Mouse (Mus musculus) spleen, adult 2 months (tissue): ENCODE data around the gene Trabd2b. TPM values are rescaled to one million over a fixed set of nuclear protein-coding genes. Genes with fewer than 3 reads are reported as not detected.

Experiments
- DNase-seq, 2 experiments: peaks; one replicate each; pipeline versions ENCODE4 v3.0.0 to v3.0.0-alpha.2; 2012 to 2021; ENCODE audit warnings: low spot score in 2 of 2, low read depth in 1 of 2
- H3K27ac ChIP-seq: fragments of 200-500 bp; 2 replicates; pipeline ENCODE4 v1.5.1; 2012; ENCODE audit warnings: low read length, inconsistent platforms; ENCODE audit not compliant: insufficient read depth
- H3K27me3 ChIP-seq: fragments of 200-500 bp; 2 replicates; pipeline ENCODE4 v1.6.1; 2012; ENCODE audit warnings: mild to moderate bottlenecking, moderate library complexity, low read length, inconsistent platforms; ENCODE audit not compliant: control insufficient read depth, insufficient read depth
- H3K36me3 ChIP-seq: fragments of 200-500 bp; 2 replicates; pipeline ENCODE4 v1.6.1; 2012; ENCODE audit warnings: mild to moderate bottlenecking, low read length, inconsistent platforms; ENCODE audit not compliant: control insufficient read depth, insufficient read depth
- H3K4me1 ChIP-seq: fragments of 200-500 bp; 2 replicates; pipeline ENCODE4 v1.6.1; 2011; ENCODE audit warnings: inconsistent platforms; ENCODE audit not compliant: control insufficient read depth, insufficient read depth, insufficient read length
- H3K4me3 ChIP-seq: fragments of 200-500 bp; 2 replicates; pipeline ENCODE4 v1.5.1; 2011; ENCODE audit warnings: mild to moderate bottlenecking, inconsistent platforms; ENCODE audit not compliant: insufficient read depth, insufficient read length; ENCODE audit errors: extremely low read depth
- CTCF ChIP-seq: fragments of 200-500 bp; IDR thresholded peaks from 2 replicates; pipeline ENCODE4 v1.5.1; 2011; ENCODE audit warnings: mild to moderate bottlenecking, inconsistent platforms; ENCODE audit not compliant: insufficient read depth, insufficient read length, insufficient replicate concordance; ENCODE audit errors: extremely low read depth
- POLR2A ChIP-seq: fragments of 200-500 bp; IDR thresholded peaks from 2 replicates; pipeline ENCODE4 v1.6.1; 2011; ENCODE audit warnings: low read depth, low read length, inconsistent platforms
- WGBS: fragments of 180-500 bp; shearing (Covaris S2); methylation state at CpG from one replicate; pipeline ENCODE4 v1.1.7; 2018; 5-methylcytosine and 5-hydroxymethylcytosine counted together
- polyA plus RNA-seq: library from polyadenylated mRNA; depleted of rRNA; stranded (reverse); fragments of >200 nt; gene quantifications from 2 replicates; pipeline ENCODE4 v1.2.3, GENCODE M21; 2012

The Trabd2b gene
- polyA plus RNA-seq, 1 experiment, result 0.42 TPM

DNA sequence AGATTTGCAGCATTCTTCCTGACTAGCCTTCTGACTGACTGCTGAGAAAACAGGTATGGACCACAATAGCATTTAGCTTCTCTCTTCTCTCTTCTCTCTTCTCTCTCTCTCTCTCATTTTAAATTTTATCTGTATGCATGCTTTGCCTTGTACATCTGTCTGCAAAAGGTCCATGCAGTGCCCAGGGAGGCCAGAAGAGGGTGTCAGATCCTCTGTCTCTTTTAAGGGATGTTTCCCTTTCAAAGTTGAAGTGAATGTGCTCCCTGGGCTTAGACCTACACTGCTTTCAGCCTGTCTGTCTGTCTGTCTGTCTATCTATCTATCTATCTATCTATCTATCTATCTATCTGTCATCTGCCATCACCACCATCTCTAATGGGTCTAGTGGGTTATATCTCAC lies 8.9 kb upstream of the Trabd2b start:
- TF ChIP-seq CTCF (no peak), POLR2A (no peak)
- DNase-seq, result no peak
- H3K27me3 ChIP-seq, result no peaks in the 10 kb centered on the region
- H3K4me3 ChIP-seq, result no peak overlapping the region
- no peaks in the 10 kb centered on the region for H3K36me3 ChIP-seq
- H3K4me1 ChIP-seq, result no peaks in the 10 kb centered on the region
- H3K27ac ChIP-seq, result no peak overlapping the region

DNA sequence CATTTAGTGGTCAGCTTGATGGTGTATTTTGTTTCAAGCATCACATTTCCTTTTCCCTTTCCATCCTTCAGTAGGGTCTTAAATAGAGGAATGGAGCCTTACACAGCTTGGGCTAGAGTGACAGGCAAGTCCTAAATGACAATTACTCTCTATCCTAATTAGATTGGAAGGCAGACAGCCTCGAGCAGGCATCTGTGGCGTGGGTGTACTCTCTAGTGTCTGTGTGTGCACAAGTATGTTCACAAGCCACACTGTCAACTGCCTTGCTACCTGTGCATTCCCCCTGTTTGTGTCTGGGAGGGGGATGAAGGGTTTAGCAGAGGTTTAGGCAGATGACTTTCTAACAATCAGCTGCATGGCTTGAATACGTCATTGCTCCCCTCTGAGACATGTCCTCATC lies 6.7 kb upstream of the Trabd2b start:
- Histone ChIP-seq H3K4me3 (no peak overlapping the region), H3K4me1 (no peaks in the 10 kb centered on the region), H3K36me3 (no peaks in the 10 kb centered on the region), H3K27ac (no peak overlapping the region), H3K27me3 (no peaks in the 10 kb centered on the region)
- DNase-seq, result no peak
- no peak for TF ChIP-seq POLR2A
- TF ChIP-seq CTCF, result no peak
- WGBS, result 66% methylated on average over 3 of the region's 3 CpGs

DNA sequence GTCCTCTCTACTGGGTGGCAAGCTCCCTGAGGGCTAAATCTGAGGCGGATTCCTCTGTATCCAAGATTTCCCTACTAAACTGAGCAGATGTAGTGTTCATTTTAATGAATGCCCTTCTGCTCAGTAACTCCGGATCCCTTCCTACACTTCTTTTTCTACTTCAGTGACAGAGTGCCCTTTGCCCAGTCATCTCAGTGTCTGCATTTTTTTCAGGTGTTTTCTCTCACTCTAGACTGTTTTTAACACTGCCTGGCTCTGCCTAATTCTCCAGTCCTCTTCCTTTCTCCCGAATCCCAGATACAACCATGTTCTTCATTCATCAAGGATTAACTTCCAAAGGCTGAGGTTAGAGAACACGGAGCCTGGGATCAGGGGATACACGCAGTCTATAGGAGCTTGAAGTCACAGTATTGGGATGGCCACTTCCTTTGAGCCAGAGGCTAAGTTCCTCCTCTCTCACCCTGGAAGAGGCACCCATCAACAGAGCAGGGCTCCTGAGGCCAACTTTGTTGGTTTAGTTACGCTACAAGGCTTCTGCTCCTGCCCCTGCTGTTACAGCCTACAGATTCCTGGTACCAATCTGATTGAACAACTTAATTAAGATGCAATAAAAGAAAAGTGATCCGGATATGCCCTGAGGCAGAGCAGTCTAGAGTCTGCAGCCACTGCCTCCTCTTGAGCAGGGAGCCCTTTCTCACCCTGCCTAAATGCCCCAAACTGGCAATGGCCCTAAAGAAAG lies 4.4 kb upstream of the Trabd2b start:
- WGBS, result 77% methylated on average over 7 of the region's 7 CpGs
- no peaks in the 10 kb centered on the region; the same call in 1 of the 2 replicates for H3K4me1 ChIP-seq
- TF ChIP-seq POLR2A, result no peak
- no peaks in the 10 kb centered on the region for H3K36me3 ChIP-seq
- H3K27me3 ChIP-seq, result peaks cover 11% of the 10 kb centered on the region
- no peak for DNase-seq
- H3K27ac ChIP-seq, result no peak overlapping the region
- H3K4me3 ChIP-seq, result no peak overlapping the region

DNA sequence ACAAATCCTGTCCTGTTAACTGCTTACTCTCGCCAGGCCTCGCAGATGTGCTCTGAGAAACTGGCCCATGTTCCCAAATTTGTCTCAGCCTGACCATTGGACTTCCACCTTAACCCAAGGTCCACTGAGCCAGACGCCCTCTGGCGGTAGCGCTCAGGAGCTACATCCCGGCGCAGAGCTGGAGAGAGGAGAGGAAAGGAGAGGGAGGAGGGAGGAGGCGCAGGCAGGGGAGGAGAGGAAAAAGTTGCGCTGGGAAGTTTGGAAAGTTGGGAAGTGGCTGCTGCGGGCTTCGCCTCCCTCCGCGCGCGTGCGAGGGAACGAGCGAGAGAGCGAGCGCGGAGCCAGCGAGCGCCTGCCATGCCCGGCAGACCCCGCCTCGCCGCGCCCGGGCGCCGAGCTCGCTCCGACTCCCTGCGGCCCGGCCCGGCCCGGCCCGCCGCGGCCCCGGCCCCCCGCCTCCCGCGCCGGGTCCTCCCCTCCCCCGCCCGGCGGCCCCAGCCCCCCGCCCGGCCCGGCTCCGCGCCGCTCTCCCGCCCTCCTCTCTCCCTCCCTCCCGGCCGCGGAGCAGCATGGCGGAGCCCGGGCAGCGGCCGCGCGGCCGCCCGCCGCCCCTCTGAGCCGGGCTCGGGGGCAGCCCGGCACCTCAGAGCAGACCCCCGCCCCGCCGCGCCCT lies 706 bp upstream of the Trabd2b start:
- WGBS, result under 1% methylated on average over 21 of the region's 74 CpGs
- H3K4me3 ChIP-seq, result peak overlapping the region; percentile 32; the same call in 1 of the 2 replicates
- no peaks in the 10 kb centered on the region; the same call in 1 of the 2 replicates for H3K4me1 ChIP-seq
- peaks cover 11% of the 10 kb centered on the region for H3K27me3 ChIP-seq
- peak in 1 of 2 experiments; percentile 49 for DNase-seq
- no peak for TF ChIP-seq POLR2A
- TF ChIP-seq CTCF, result peak; percentile 64; the same call in 1 of the 2 replicates
- H3K36me3 ChIP-seq, result no peaks in the 10 kb centered on the region
- no peak overlapping the region for H3K27ac ChIP-seq

DNA sequence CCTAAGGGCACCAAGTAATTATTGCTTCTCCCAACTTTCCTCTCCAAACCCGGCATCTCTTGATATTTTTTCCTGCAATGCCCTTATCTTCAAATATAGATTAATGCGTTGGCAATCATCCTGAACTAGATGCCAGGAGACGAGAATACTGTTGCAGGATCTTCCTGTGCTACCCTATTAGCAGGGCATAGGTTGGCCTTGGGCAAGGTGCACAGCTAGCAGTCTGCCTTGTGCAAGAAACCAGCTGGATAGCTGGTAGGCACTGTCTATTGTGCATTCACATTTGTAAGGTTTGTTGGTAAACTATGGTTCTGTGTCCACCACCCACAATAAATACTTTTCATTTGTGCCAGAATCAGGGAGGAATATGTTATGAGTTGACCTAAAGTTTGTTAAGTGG lies 992 bp downstream of the Trabd2b start:
- no peak for TF ChIP-seq POLR2A
- no peak for TF ChIP-seq CTCF
- Histone ChIP-seq H3K4me1 (no peaks in the 10 kb centered on the region; the same call in 1 of the 2 replicates), H3K27me3 (peaks cover 11% of the 10 kb centered on the region), H3K36me3 (no peaks in the 10 kb centered on the region), H3K4me3 (no peak overlapping the region), H3K27ac (no peak overlapping the region)
- DNase-seq, result no peak
- WGBS, result 67% methylated on average over 3 of the region's 3 CpGs

DNA sequence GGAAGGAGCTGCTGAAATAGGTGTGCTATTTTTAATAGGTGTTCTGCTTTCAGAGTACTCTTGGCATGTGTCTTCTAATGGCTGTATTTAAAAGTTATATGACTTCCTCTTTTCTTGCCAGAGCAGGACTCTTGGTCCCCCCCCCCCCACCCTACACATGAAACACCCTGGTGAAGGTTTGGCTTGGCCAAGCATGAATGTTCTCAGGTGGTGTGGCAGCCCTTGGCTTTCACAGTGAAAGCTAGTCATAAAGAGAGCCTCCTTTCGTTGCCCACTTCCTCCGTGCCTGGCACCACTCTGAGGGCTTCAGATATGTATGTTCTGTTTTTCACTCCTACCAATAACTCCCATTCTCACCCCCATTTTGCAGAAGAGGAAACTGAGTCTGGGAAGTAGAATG lies 1.8 kb downstream of the Trabd2b start:
- 10% methylated on average over 2 of the region's 2 CpGs for WGBS
- no peaks in the 10 kb centered on the region; the same call in 1 of the 2 replicates for H3K4me1 ChIP-seq
- no peaks in the 10 kb centered on the region for H3K36me3 ChIP-seq
- H3K27ac ChIP-seq, result no peak overlapping the region
- DNase-seq, result no peak
- no peak overlapping the region for H3K4me3 ChIP-seq
- H3K27me3 ChIP-seq, result peaks cover 11% of the 10 kb centered on the region
- TF ChIP-seq POLR2A, result no peak
- TF ChIP-seq CTCF, result no peak
